Mouse (Mus musculus) intestine, postnatal 0 days (tissue): ENCODE results near the gene Clvs2. TPM values are rescaled to one million over a fixed set of nuclear protein-coding genes. Genes with fewer than 3 reads are reported as not detected.

Experiments used
- ATAC-seq: fragments of 200-750 bp; cut with Nextera tagmentation; 2 replicates; pipeline ENCODE4 v1.8.0; 2017; ENCODE audit warnings: mild to moderate bottlenecking, moderate TSS enrichment, moderate library complexity
- H3K27ac ChIP-seq: fragments of 300-500 bp; sonication (generic); 2 replicates; pipeline ENCODE4 v1.5.1; 2014; ENCODE audit warnings: mild to moderate bottlenecking, low read depth, low read length, moderate library complexity
- H3K27me3 ChIP-seq: fragments of 300-500 bp; sonication (generic); replicated peaks from 2 replicates; pipeline ENCODE4 v1.6.1; 2014; ENCODE audit warnings: low read length, mixed read lengths; ENCODE audit not compliant: control insufficient read depth, insufficient read depth
- H3K36me3 ChIP-seq: fragments of 300-500 bp; sonication (generic); 2 replicates; pipeline ENCODE4 v1.6.1; 2014; ENCODE audit warnings: mild to moderate bottlenecking, moderate library complexity; ENCODE audit not compliant: control insufficient read depth, insufficient read depth
- H3K4me1 ChIP-seq: fragments of 300-500 bp; sonication (generic); replicated peaks from 2 replicates; pipeline ENCODE4 v1.6.1; 2014; ENCODE audit warnings: antibody characterized with exemption, low read length, mixed read lengths; ENCODE audit not compliant: control insufficient read depth, insufficient read depth
- H3K4me2 ChIP-seq: fragments of 300-500 bp; sonication (generic); replicated peaks from 2 replicates; pipeline ENCODE4 v1.6.1; 2014; ENCODE audit warnings: low read depth, mild to moderate bottlenecking, moderate library complexity
- H3K4me3 ChIP-seq: fragments of 300-500 bp; sonication (generic); 2 replicates; pipeline ENCODE4 v1.5.1; 2014; ENCODE audit warnings: low read depth, low read length
- H3K9ac ChIP-seq: fragments of 300-500 bp; sonication (generic); 2 replicates; pipeline ENCODE4 v1.6.1; 2014; ENCODE audit warnings: mild to moderate bottlenecking, low read depth, low read length
- H3K9me3 ChIP-seq: fragments of 300-500 bp; sonication (generic); 2 replicates; pipeline ENCODE4 v1.6.1; 2016; ENCODE audit warnings: mixed run types; ENCODE audit not compliant: control insufficient read depth
- CTCF ChIP-seq: sonication (generic); IDR thresholded peaks from 2 replicates; pipeline ENCODE4 v1.5.1; 2016; ENCODE audit warnings: low read depth, mild to moderate bottlenecking, control low read depth, antibody characterized with exemption, moderate library complexity
- WGBS: fragments of 180-500 bp; shearing (Covaris S2); extraction: QIAGEN DNeasy Blood & Tissue Kit; methylation state at CpG from one replicate; pipeline ENCODE4 v1.1.7; 2014; 5-methylcytosine and 5-hydroxymethylcytosine counted together
- polyA plus RNA-seq: library from polyadenylated mRNA; unstranded; fragments of >200 nt; fragmentation: Nextera tagmentation; extraction: Ambion mirVana; gene quantifications from 2 replicates; pipeline ENCODE4 v1.2.1, GENCODE M21; 2015

Gene Clvs2
- polyA plus RNA-seq, 1 experiment from 2014 or later = 0.61 TPM

DNA sequence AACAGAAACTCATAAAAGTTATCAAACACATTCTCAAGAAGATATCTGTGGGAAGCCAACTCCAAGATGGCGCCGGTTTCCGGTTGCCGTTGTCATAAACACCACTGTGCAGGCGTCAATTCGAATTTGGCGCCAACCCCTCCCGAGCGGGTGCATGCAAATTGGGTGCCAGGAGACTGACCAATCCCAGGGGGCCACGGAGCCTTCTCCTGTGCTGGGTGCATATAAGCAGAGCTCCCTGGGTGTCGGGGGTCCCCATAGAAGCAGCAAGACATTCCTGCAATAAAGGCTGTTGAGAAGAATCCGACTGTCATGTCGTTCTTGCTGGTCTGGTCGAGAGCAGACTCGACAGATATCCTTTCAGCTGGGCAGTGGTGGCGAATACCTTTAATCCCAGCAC is 31.8 kb downstream of the Clvs2 start:
- TF ChIP-seq CTCF = no peak
- Histone ChIP-seq H3K9ac (no peak overlapping the region), H3K4me3 (no peak overlapping the region), H3K27me3 (0 out of 2 replicates have a peak, but pooled peaks cover 5% of the 10 kb centered on the region), H3K4me2 (no peak overlapping the region), H3K27ac (no peak overlapping the region), H3K4me1 (no peaks in the 10 kb centered on the region), H3K9me3 (no peaks in the 10 kb centered on the region), H3K36me3 (no peaks in the 10 kb centered on the region)
- ATAC-seq = no peak
- 93% methylated on average over 16 of the region's 16 CpGs for WGBS

DNA sequence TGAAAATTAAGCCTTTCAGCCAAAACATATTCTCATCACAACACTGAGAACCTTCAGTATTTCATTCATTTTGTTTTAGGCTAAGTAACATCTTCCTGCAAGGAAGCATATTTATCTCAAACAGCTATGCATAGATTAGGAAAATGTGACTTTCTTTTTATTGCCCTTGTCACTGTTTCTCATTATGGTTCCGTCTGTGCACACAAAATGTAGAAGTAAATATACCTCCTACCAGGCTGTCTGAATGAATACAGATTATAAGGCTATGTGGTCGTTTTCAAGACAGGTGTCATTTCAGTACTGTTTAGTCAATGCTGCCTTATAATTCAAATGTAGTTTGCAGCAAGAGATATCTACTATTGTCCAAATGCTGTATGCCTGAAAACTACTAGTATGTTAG is 35.8 kb downstream of the Clvs2 start:
- Histone ChIP-seq H3K27ac (no peak overlapping the region), H3K4me3 (no peak overlapping the region), H3K4me2 (no peak overlapping the region), H3K36me3 (no peaks in the 10 kb centered on the region), H3K4me1 (no peaks in the 10 kb centered on the region), H3K9ac (no peak overlapping the region), H3K9me3 (no peaks in the 10 kb centered on the region), H3K27me3 (0 out of 2 replicates have a peak, but pooled peaks cover 12% of the 10 kb centered on the region)
- WGBS = 67% methylated on average over 2 of the region's 2 CpGs
- no peak for ATAC-seq
- TF ChIP-seq CTCF = no peak

- Histone ChIP-seq H3K9me3 (no peaks in the 10 kb centered on the region), H3K4me1 (no peaks in the 10 kb centered on the region), H3K27ac (no peak overlapping the region), H3K4me3 (no peak overlapping the region), H3K9ac (no peak overlapping the region), H3K27me3 (0 out of 2 replicates have a peak, but pooled peaks cover 12% of the 10 kb centered on the region), H3K36me3 (no peaks in the 10 kb centered on the region), H3K4me2 (no peak overlapping the region)
- WGBS = 17% methylated on average over 2 of the region's 2 CpGs
- no peak for TF ChIP-seq CTCF
- peak; percentile 70 for ATAC-seq
Measured at GRCm38 (mm10) chr10:33587118-33587517, 37.5 kb downstream of the Clvs2 start.

DNA sequence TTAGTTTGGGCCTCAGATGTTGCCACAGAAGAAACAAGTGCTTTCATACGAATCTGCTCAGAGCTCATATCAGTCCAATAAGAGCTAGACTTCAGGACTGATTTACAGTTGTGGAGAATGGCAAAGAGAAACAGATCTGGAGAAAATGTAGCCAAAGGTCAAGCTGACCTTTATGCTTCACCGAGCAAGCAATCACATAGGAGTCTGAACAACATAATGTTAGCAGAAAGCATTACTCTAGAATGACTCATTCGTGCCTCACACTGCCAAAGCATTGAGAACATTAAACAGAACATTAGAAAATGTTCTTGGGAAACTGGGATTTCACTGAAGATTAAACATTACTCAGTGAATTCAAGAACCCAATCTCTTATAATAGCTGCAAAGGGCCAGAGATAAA is 66.5 kb downstream of the Clvs2 start:
- no peak overlapping the region for H3K27ac ChIP-seq
- H3K4me1 ChIP-seq = no peaks in the 10 kb centered on the region
- H3K9ac ChIP-seq = no peak overlapping the region
- TF ChIP-seq CTCF = no peak
- H3K27me3 ChIP-seq = no peaks in the 10 kb centered on the region
- ATAC-seq = no peak
- no peaks in the 10 kb centered on the region for H3K36me3 ChIP-seq
- no peak overlapping the region for H3K4me3 ChIP-seq
- 41% methylated on average over 3 of the region's 3 CpGs for WGBS
- no peak overlapping the region for H3K4me2 ChIP-seq
- no peaks in the 10 kb centered on the region for H3K9me3 ChIP-seq

DNA sequence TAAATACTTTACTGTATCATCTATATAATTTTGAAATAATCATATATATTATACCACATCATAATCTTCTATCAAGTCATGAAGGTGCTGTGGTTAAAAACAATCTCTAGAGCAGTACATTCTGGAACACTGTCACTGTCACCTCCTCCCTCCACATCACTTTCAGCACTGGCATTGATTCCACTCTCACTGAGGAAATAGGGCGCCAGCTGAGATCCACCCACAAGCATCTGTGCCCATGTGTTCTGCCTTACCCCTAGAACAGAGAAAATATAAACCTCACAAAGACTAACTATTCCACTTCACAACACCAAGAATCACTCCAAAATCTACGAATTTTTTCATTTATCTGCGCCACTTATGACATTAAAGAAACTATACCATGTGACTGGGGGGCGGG is 84.2 kb downstream of the Clvs2 start:
- Histone ChIP-seq H3K9ac (no peak overlapping the region), H3K4me1 (no peaks in the 10 kb centered on the region), H3K4me3 (no peak overlapping the region), H3K27me3 (no peaks in the 10 kb centered on the region), H3K36me3 (no peaks in the 10 kb centered on the region), H3K4me2 (no peak overlapping the region), H3K9me3 (no peaks in the 10 kb centered on the region), H3K27ac (no peak overlapping the region)
- WGBS = 84% methylated on average over 4 of the region's 4 CpGs
- no peak for ATAC-seq
- TF ChIP-seq CTCF = no peak

Other genes starting within 250 kb of the Clvs2 start
- not detected in 2 replicates for gene Sult3a2, start 161.9 kb upstream of the Clvs2 start, polyA plus RNA-seq
- gene Sult3a1, start 233.0 kb upstream of the Clvs2 start, polyA plus RNA-seq = not detected in 2 replicates